Mouse (Mus musculus): ENCODE measurements around the gene Acad10.

Acad10 gene

GRCm38 (mm10) chr5:121690482-121691211, 30.3 kb upstream of the Acad10 start:
- TF ChIP-seq CTCF (conservative IDR thresholded peaks at IDR 0.05; ENCODE audit: low read length), result no peak
- no peak for TF ChIP-seq POU5F1 (IDR thresholded peaks at IDR 0.05; ENCODE audit: borderline replicate concordance, low read length)
- TF ChIP-seq NANOG (IDR thresholded peaks at IDR 0.05; ENCODE audit: borderline replicate concordance, low read length), result no peak
- peaks cover 10% of the 10 kb centered on the region for H3K4me1 ChIP-seq (replicated peaks; ENCODE audit: low read depth, low read length)
- H3K27me3 ChIP-seq (ENCODE audit: insufficient read depth, low read length), result no peaks in the 10 kb centered on the region
- H3K36me3 ChIP-seq (ENCODE audit: insufficient read depth, low read length), result peaks cover 15% of the 10 kb centered on the region
- no peaks in the 10 kb centered on the region for H3K9me3 ChIP-seq (ENCODE audit: low read length)
- H3K4me3 ChIP-seq (replicated peaks; ENCODE audit: low read length), result no peak overlapping the region

- H3K4me1 ChIP-seq (replicated peaks; ENCODE audit: low read depth, low read length), result 0 out of 2 replicates have a peak, but pooled peaks cover 2% of the 10 kb centered on the region
- H3K4me3 ChIP-seq (replicated peaks; ENCODE audit: low read length), result no peak overlapping the region
- TF ChIP-seq POU5F1 (IDR thresholded peaks at IDR 0.05; ENCODE audit: borderline replicate concordance, low read length) (no peak), CTCF (conservative IDR thresholded peaks at IDR 0.05; ENCODE audit: low read length) (no peak), NANOG (IDR thresholded peaks at IDR 0.05; ENCODE audit: borderline replicate concordance, low read length) (no peak)
- H3K27me3 ChIP-seq (ENCODE audit: insufficient read depth, low read length), result no peaks in the 10 kb centered on the region
- no peaks in the 10 kb centered on the region for H3K9me3 ChIP-seq (ENCODE audit: low read length)
- H3K36me3 ChIP-seq (ENCODE audit: insufficient read depth, low read length), result peaks cover 56% of the 10 kb centered on the region
Observed at GRCm38 (mm10) chr5:121686113-121686898, 26.0 kb upstream of the Acad10 start.

GRCm38 (mm10) chr5:121685495-121685894, 25.2 kb upstream of the Acad10 start:
- Histone ChIP-seq H3K4me1 (replicated peaks; ENCODE audit: low read depth, low read length) (0 out of 2 replicates have a peak, but pooled peaks cover 2% of the 10 kb centered on the region), H3K36me3 (ENCODE audit: insufficient read depth, low read length) (peaks cover 64% of the 10 kb centered on the region), H3K9me3 (ENCODE audit: low read length) (no peaks in the 10 kb centered on the region), H3K4me3 (replicated peaks; ENCODE audit: low read length) (no peak overlapping the region), H3K27me3 (ENCODE audit: insufficient read depth, low read length) (no peaks in the 10 kb centered on the region)
- no peak for TF ChIP-seq NANOG (IDR thresholded peaks at IDR 0.05; ENCODE audit: borderline replicate concordance, low read length)

GRCm38 (mm10) chr5:121682250-121682649, 21.9 kb upstream of the Acad10 start:
- TF ChIP-seq NANOG (IDR thresholded peaks at IDR 0.05; ENCODE audit: borderline replicate concordance, low read length), result no peak
- no peak for TF ChIP-seq CTCF (conservative IDR thresholded peaks at IDR 0.05; ENCODE audit: low read length)
- TF ChIP-seq POU5F1 (IDR thresholded peaks at IDR 0.05; ENCODE audit: borderline replicate concordance, low read length), result no peak
- Histone ChIP-seq H3K9me3 (ENCODE audit: low read length) (no peaks in the 10 kb centered on the region), H3K4me3 (replicated peaks; ENCODE audit: low read length) (no peak overlapping the region), H3K27me3 (ENCODE audit: insufficient read depth, low read length) (no peaks in the 10 kb centered on the region), H3K36me3 (ENCODE audit: insufficient read depth, low read length) (peaks cover 94% of the 10 kb centered on the region), H3K4me1 (replicated peaks; ENCODE audit: low read depth, low read length) (0 out of 2 replicates have a peak, but pooled peaks cover 2% of the 10 kb centered on the region)

GRCm38 (mm10) chr5:121670412-121670811, 10.1 kb upstream of the Acad10 start:
- H3K4me1 ChIP-seq (replicated peaks; ENCODE audit: low read depth, low read length), result peaks cover 24% of the 10 kb centered on the region
- peaks cover 58% of the 10 kb centered on the region for H3K36me3 ChIP-seq (ENCODE audit: insufficient read depth, low read length)
- no peak overlapping the region for H3K4me3 ChIP-seq (replicated peaks; ENCODE audit: low read length)
- TF ChIP-seq NANOG (IDR thresholded peaks at IDR 0.05; ENCODE audit: borderline replicate concordance, low read length) (no peak), CTCF (conservative IDR thresholded peaks at IDR 0.05; ENCODE audit: low read length) (peak; percentile 93)
- no peaks in the 10 kb centered on the region for H3K9me3 ChIP-seq (ENCODE audit: low read length)
- H3K27me3 ChIP-seq (ENCODE audit: insufficient read depth, low read length), result no peaks in the 10 kb centered on the region

- H3K4me3 ChIP-seq (replicated peaks; ENCODE audit: low read length), result no peak overlapping the region
- TF ChIP-seq NANOG (IDR thresholded peaks at IDR 0.05; ENCODE audit: borderline replicate concordance, low read length) (no peak), CTCF (conservative IDR thresholded peaks at IDR 0.05; ENCODE audit: low read length) (no peak), POU5F1 (IDR thresholded peaks at IDR 0.05; ENCODE audit: borderline replicate concordance, low read length) (no peak)
- H3K27me3 ChIP-seq (ENCODE audit: insufficient read depth, low read length), result no peaks in the 10 kb centered on the region
Observed at GRCm38 (mm10) chr5:121668411-121668810, 8.1 kb upstream of the Acad10 start.

GRCm38 (mm10) chr5:121667067-121667466, 6.8 kb upstream of the Acad10 start:
- no peak for TF ChIP-seq POU5F1 (IDR thresholded peaks at IDR 0.05; ENCODE audit: borderline replicate concordance, low read length)
- no peak for TF ChIP-seq NANOG (IDR thresholded peaks at IDR 0.05; ENCODE audit: borderline replicate concordance, low read length)
- no peak for TF ChIP-seq CTCF (conservative IDR thresholded peaks at IDR 0.05; ENCODE audit: low read length)
- Histone ChIP-seq H3K36me3 (ENCODE audit: insufficient read depth, low read length) (peaks cover 61% of the 10 kb centered on the region), H3K27me3 (ENCODE audit: insufficient read depth, low read length) (no peaks in the 10 kb centered on the region), H3K4me3 (replicated peaks; ENCODE audit: low read length) (no peak overlapping the region), H3K9me3 (ENCODE audit: low read length) (no peaks in the 10 kb centered on the region), H3K4me1 (replicated peaks; ENCODE audit: low read depth, low read length) (peaks cover 34% of the 10 kb centered on the region)

More at GRCm38 (mm10) chr5:121668411-121668810, 8.1 kb upstream of the Acad10 start:
- Histone ChIP-seq H3K9me3 (ENCODE audit: low read length) (no peaks in the 10 kb centered on the region), H3K4me1 (replicated peaks; ENCODE audit: low read depth, low read length) (peaks cover 29% of the 10 kb centered on the region), H3K36me3 (ENCODE audit: insufficient read depth, low read length) (peaks cover 61% of the 10 kb centered on the region)

GRCm38 (mm10) chr5:121664971-121665370, 4.7 kb upstream of the Acad10 start:
- Histone ChIP-seq H3K36me3 (ENCODE audit: insufficient read depth, low read length) (peaks cover 58% of the 10 kb centered on the region), H3K4me1 (replicated peaks; ENCODE audit: low read depth, low read length) (peaks cover 38% of the 10 kb centered on the region), H3K27me3 (ENCODE audit: insufficient read depth, low read length) (no peaks in the 10 kb centered on the region), H3K4me3 (replicated peaks; ENCODE audit: low read length) (no peak overlapping the region), H3K9me3 (ENCODE audit: low read length) (no peaks in the 10 kb centered on the region)
- TF ChIP-seq NANOG (IDR thresholded peaks at IDR 0.05; ENCODE audit: borderline replicate concordance, low read length) (no peak), CTCF (conservative IDR thresholded peaks at IDR 0.05; ENCODE audit: low read length) (no peak), POU5F1 (IDR thresholded peaks at IDR 0.05; ENCODE audit: borderline replicate concordance, low read length) (no peak)

Data from E14TG2a.4 (cell line).